Comparison of ENCODE assay signal across 8 mouse cellular contexts in the genomic region with DNA sequence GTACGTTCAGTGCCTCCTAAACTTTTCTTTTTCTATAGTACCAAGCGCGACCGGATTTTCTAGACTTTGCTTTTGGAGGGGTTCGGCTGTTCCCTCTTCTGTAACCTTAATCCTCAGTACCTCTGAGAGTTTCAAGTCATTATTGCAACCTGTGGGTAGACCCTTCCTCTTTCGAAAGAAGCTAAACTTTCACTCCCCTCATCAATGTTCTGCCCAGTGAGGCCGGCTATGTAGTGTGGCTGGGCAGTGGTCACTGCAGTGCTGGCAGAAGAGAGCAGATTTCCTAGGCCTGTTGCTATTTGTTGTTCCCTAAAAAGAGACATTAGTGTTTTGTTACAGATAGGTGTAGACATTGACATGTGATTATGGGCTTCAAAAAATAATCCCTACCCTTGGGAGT. TPM values are rescaled to one million over a fixed set of nuclear protein-coding genes. Genes with fewer than 3 reads are reported as not detected.
DNase-seq lines count a peak whose midpoint lies in the region; ATAC-seq and TF ChIP-seq lines count a peak whose summit lies in the region.

No protein-coding gene starts in this region.

- peak overlapping the region; percentile 81 for H3K4me2 ChIP-seq in heart, embryonic 14.5 days (ENCODE audit: low read length)
- H3K4me2 ChIP-seq in forebrain, embryonic 16.5 days (ENCODE audit: low read length) = peak overlapping the region; percentile 95

- no peak for TF ChIP-seq EP300 in ES-Bruce4 (IDR thresholded peaks at IDR 0.05; ENCODE audit: insufficient read depth, low read depth, low read length)

- intact Hi-C loops in heart, postnatal 14 days (cut with DNase I) = no loop called here

- TF ChIP-seq POLR2A in ES-Bruce4 (IDR thresholded peaks at IDR 0.05; ENCODE audit: insufficient read depth, low read length) = no peak

- no peak for DNase-seq in heart, postnatal 14 days
- no peak for DNase-seq in embryo, embryonic 10 days (ENCODE audit: low spot score)
- DNase-seq in right cerebral cortex, postnatal 25 days = no peak
- DNase-seq in thymus, postnatal 10 days (ENCODE audit: low spot score in 2 of 2) = no peak

- 0 out of 4 replicates have a peak, but pooled peaks cover 0 to 2% of the 10 kb centered on the region in 2 experiments for H3K4me1 ChIP-seq in heart, embryonic 14.5 days (ENCODE audit: control insufficient read depth in 2 of 2, insufficient read depth in 2 of 2, low read length in 2 of 2)
- no peaks in the 10 kb centered on the region for H3K4me1 ChIP-seq in ES-Bruce4 (ENCODE audit: control insufficient read depth, insufficient read depth, low read length)
- peaks cover 5% of the 10 kb centered on the region for H3K4me1 ChIP-seq in forebrain, embryonic 16.5 days (replicated peaks; ENCODE audit: control insufficient read depth, insufficient read depth, low read length)

- peak overlapping the region; percentile 75 for H3K9ac ChIP-seq in heart, embryonic 14.5 days (ENCODE audit: low read length)
- H3K9ac ChIP-seq in ES-Bruce4 (ENCODE audit: low read depth, poor library complexity, severe bottlenecking) = peak overlapping the region; percentile 60; the same call in 1 of the 2 replicates
- H3K9ac ChIP-seq in forebrain, embryonic 16.5 days (replicated peaks; ENCODE audit: low read depth, low read length) = no peak overlapping the region

- H3K79me2 ChIP-seq in macrophage (ENCODE audit: inconsistent target) = no peaks in the 10 kb centered on the region

- no peak for ATAC-seq in heart, embryonic 14.5 days (ENCODE audit: insufficient number of reproducible peaks, insufficient read depth, low FRiP score, low read depth)
- ATAC-seq in forebrain, embryonic 16.5 days = no peak

- H3K4me3 ChIP-seq in heart, embryonic 14.5 days (ENCODE audit: control insufficient read depth in 1 of 2, insufficient read depth in 1 of 2, low read depth in 1 of 2, low read length in 2 of 2) = peak overlapping the region; percentile 31 to 68
- peak overlapping the region; percentile 54 for H3K4me3 ChIP-seq in ES-Bruce4 (ENCODE audit: low read depth, low read length)
- 0 out of 2 replicates have a peak overlapping the region, but pooled peaks have one; percentile 8 for H3K4me3 ChIP-seq in forebrain, embryonic 16.5 days (replicated peaks; ENCODE audit: low read length)
- peak overlapping the region; percentile 40 for H3K4me3 ChIP-seq in macrophage (ENCODE audit: inconsistent target)

- H3K9me3 ChIP-seq in heart, embryonic 14.5 days (ENCODE audit: control insufficient read depth, low read length) = no peaks in the 10 kb centered on the region
- H3K9me3 ChIP-seq in ES-Bruce4 (replicated peaks; ENCODE audit: control insufficient read depth, insufficient read depth, low read length, poor library complexity, severe bottlenecking) = no peaks in the 10 kb centered on the region
- H3K9me3 ChIP-seq in forebrain, embryonic 16.5 days (ENCODE audit: control insufficient read depth, low read length) = no peaks in the 10 kb centered on the region

- H3K36me3 ChIP-seq in heart, embryonic 14.5 days (ENCODE audit: control insufficient read depth, insufficient read depth, low read length) = no peaks in the 10 kb centered on the region
- no peaks in the 10 kb centered on the region for H3K36me3 ChIP-seq in ES-Bruce4 (ENCODE audit: control insufficient read depth, insufficient read depth, low read length, poor library complexity, severe bottlenecking)
- H3K36me3 ChIP-seq in forebrain, embryonic 16.5 days (ENCODE audit: control insufficient read depth, insufficient read depth) = no peaks in the 10 kb centered on the region
- no peaks in the 10 kb centered on the region for H3K36me3 ChIP-seq in macrophage (ENCODE audit: inconsistent target)

- 0 out of 4 replicates have a peak overlapping the region, but pooled peaks of 1 of the 2 experiments have one; percentile 27 for H3K27ac ChIP-seq in heart, embryonic 14.5 days (replicated peaks in 1 of 2; ENCODE audit: control insufficient read depth in 1 of 2, insufficient read depth in 1 of 2, low read depth in 2 of 2, low read length in 2 of 2)
- H3K27ac ChIP-seq in ES-Bruce4 (ENCODE audit: insufficient read depth, low read length) (no peak overlapping the region), macrophage (no peak overlapping the region)
- no peak overlapping the region for H3K27ac ChIP-seq in forebrain, embryonic 16.5 days (ENCODE audit: low read length)

- 56% methylated on average over 7 of the region's 7 CpGs for WGBS in heart, embryonic 14.5 days
- 65% methylated on average over 7 of the region's 7 CpGs for WGBS in forebrain, embryonic 16.5 days
- WGBS in macrophage (ENCODE audit: missing documents) = 74% methylated on average over 7 of the region's 7 CpGs

- H3K27me3 ChIP-seq in heart, embryonic 14.5 days (ENCODE audit: control insufficient read depth, insufficient read depth, low read length) = no peaks in the 10 kb centered on the region
- H3K27me3 ChIP-seq in ES-Bruce4 (ENCODE audit: control insufficient read depth, insufficient read depth, low read length, poor library complexity, severe bottlenecking) = no peaks in the 10 kb centered on the region; the same call in 1 of the 2 replicates
- no peaks in the 10 kb centered on the region for H3K27me3 ChIP-seq in forebrain, embryonic 16.5 days (replicated peaks; ENCODE audit: control insufficient read depth, insufficient read depth, low read length)

- no peak for TF ChIP-seq CTCF in ES-Bruce4 (IDR thresholded peaks at IDR 0.05; ENCODE audit: low read depth, low read length)

RNA-seq across cellular contexts. Expression of a gene that starts 0.8 kb away (rescaled TPM):
- polyA plus RNA-seq in heart, embryonic 14.5 days (2014; fragmentation: Nextera tagmentation; extraction: Ambion mirVana) = 19.1 and 20.1 TPM in 2 replicates
- 10 to 100 TPM; 36.7 to 37.8 TPM for total RNA-seq in heart, postnatal 14 days (2021)
- polyA plus RNA-seq in ES-Bruce4 (2011; ENCODE audit: insufficient read depth, insufficient read length, low read depth, missing spikeins) (16.7 and 24.7 TPM in 2 replicates), macrophage (2018) (3.1 to 5.4 TPM (median 3.5 TPM) in 3 replicates)
- 8.8 and 9.2 TPM in 2 replicates for polyA plus RNA-seq in forebrain, embryonic 16.5 days (2015; fragmentation: Nextera tagmentation; extraction: Ambion mirVana)
- total RNA-seq in macrophage (2018; cell fraction: chromatin; rRNA removed) = 10 to 100 TPM; 12.0 to 60.2 (median 28.6) TPM
- total RNA-seq in macrophage (2018; cell fraction: cytosol; rRNA removed) = 10 to 100 TPM in 13 of 26 experiments, 1 to 10 TPM in 13; 3.2 to 31.7 (median 11.1) TPM
- 10 to 100 TPM in 20 of 26 experiments, 1 to 10 TPM in 6; 6.9 to 48.8 (median 29.7) TPM for total RNA-seq in macrophage (2018; cell fraction: nucleus; rRNA removed)

RNA-seq across cellular contexts. Expression of a gene that starts 18.8 kb away (rescaled TPM):
- 1.3 and 1.9 TPM in 2 replicates for polyA plus RNA-seq in heart, embryonic 14.5 days (2014; fragmentation: Nextera tagmentation; extraction: Ambion mirVana)
- total RNA-seq in heart, postnatal 14 days (2021) = 1 to 10 TPM; 4.2 to 4.8 TPM
- 2.2 and 3.1 TPM in 2 replicates for polyA plus RNA-seq in ES-Bruce4 (2011; ENCODE audit: insufficient read depth, insufficient read length, low read depth, missing spikeins)
- polyA plus RNA-seq in forebrain, embryonic 16.5 days (2015; fragmentation: Nextera tagmentation; extraction: Ambion mirVana) = 1.2 and 1.4 TPM in 2 replicates
- 1,000 to 10,000 TPM in 5 of 26 experiments, 100 to 1,000 TPM in 17, 10 to 100 TPM in 4; 65.5 to 4,302 (median 346) TPM for total RNA-seq in macrophage (2018; cell fraction: chromatin; rRNA removed)
- total RNA-seq in macrophage (2018; cell fraction: cytosol; rRNA removed) = 100 to 1,000 TPM in 16 of 26 experiments, 10 to 100 TPM in 10; 36.8 to 389 (median 148) TPM
- total RNA-seq in macrophage (2018; cell fraction: nucleus; rRNA removed) = 1,000 to 10,000 TPM in 6 of 26 experiments, 100 to 1,000 TPM in 18, 10 to 100 TPM in 2; 70.3 to 3,273 (median 400) TPM
- 26.5 to 58.3 TPM (median 35.8 TPM) in 3 replicates for polyA plus RNA-seq in macrophage (2018)
